Mouse (Mus musculus): ENCODE measurements around the gene Sln. TPM values are rescaled to one million over a fixed set of nuclear protein-coding genes. Genes with fewer than 3 reads are reported as not detected.

Sln gene
- not detected for polyA plus RNA-seq (2012; fragmentation: generic; extraction: Trizol)

- Histone ChIP-seq H3K4me2 (ENCODE audit: low read depth) (no peak within 1 kb of the TSS), H3K36me3 (ENCODE audit: control insufficient read depth, insufficient read depth) (no peaks in the 10 kb centered on the region), H3K79me2 (ENCODE audit: control insufficient read depth, insufficient read depth) (no peaks in the 10 kb centered on the region), H3ac (ENCODE audit: control insufficient read depth, insufficient read length) (no peak within 1 kb of the TSS), H3K4me3 (no peak within 1 kb of the TSS), H3K27me3 (ENCODE audit: control insufficient read depth, insufficient read depth, insufficient read length) (no peaks in the 10 kb centered on the region)
- no peak for TF ChIP-seq E2F4 (IDR thresholded peaks at IDR 0.05; ENCODE audit: insufficient read depth)
- no peak for TF ChIP-seq MAX (IDR thresholded peaks at IDR 0.05; ENCODE audit: low read depth)
- no peak for TF ChIP-seq POLR2A (IDR thresholded peaks at IDR 0.05; ENCODE audit: insufficient read length, low read depth)
- no peak for TF ChIP-seq REST (IDR thresholded peaks at IDR 0.05; ENCODE audit: insufficient read depth, insufficient read length)
- TF ChIP-seq MYOD1 (IDR thresholded peaks at IDR 0.05; ENCODE audit: control insufficient read depth in 1 of 3, insufficient read length in 2 of 3, low read depth in 2 of 3): no peak
- no peak for TF ChIP-seq TCF3 (IDR thresholded peaks at IDR 0.05; ENCODE audit: insufficient read length, low read depth)
- TF ChIP-seq CEBPB (IDR thresholded peaks at IDR 0.05; ENCODE audit: insufficient read depth, poor library complexity, severe bottlenecking): no peak
- no peak for TF ChIP-seq TCF12 (IDR thresholded peaks at IDR 0.05; ENCODE audit: insufficient read depth, poor library complexity, severe bottlenecking)
- TF ChIP-seq USF1 (IDR thresholded peaks at IDR 0.05; ENCODE audit: low read depth): no peak
Observed at GRCm38 (mm10) chr9:53849864-53850263, at the start of gene Sln. Gene Sln, plus strand, starts transcription at chr9:53850164.

- Histone ChIP-seq H3K27me3 (ENCODE audit: control insufficient read depth, insufficient read depth, insufficient read length) (no peaks in the 10 kb centered on the region), H3K36me3 (ENCODE audit: control insufficient read depth, insufficient read depth) (no peaks in the 10 kb centered on the region), H3K4me3 (no peak overlapping the region), H3K79me2 (ENCODE audit: control insufficient read depth, insufficient read depth) (no peaks in the 10 kb centered on the region), H3ac (ENCODE audit: control insufficient read depth, insufficient read length) (no peak overlapping the region), H3K4me2 (ENCODE audit: low read depth) (no peak overlapping the region)
- TF ChIP-seq MYOG (IDR thresholded peaks at IDR 0.05; ENCODE audit: control insufficient read depth in 1 of 3, insufficient read depth in 1 of 3, insufficient read length in 2 of 3, low read depth in 2 of 3): no peak
- TF ChIP-seq E2F4 (IDR thresholded peaks at IDR 0.05; ENCODE audit: insufficient read depth): no peak
- TF ChIP-seq MAX (IDR thresholded peaks at IDR 0.05; ENCODE audit: low read depth): no peak
- TF ChIP-seq USF1 (IDR thresholded peaks at IDR 0.05; ENCODE audit: low read depth): no peak
- no peak for TF ChIP-seq MYOD1 (IDR thresholded peaks at IDR 0.05; ENCODE audit: control insufficient read depth in 1 of 3, insufficient read length in 2 of 3, low read depth in 2 of 3)
- TF ChIP-seq SRF (IDR thresholded peaks at IDR 0.05; ENCODE audit: control insufficient read depth, insufficient read length, low read depth): no peak
- no peak for TF ChIP-seq POLR2A (IDR thresholded peaks at IDR 0.05; ENCODE audit: insufficient read length, low read depth)
- TF ChIP-seq POLR2AphosphoS2 (IDR thresholded peaks at IDR 0.05; ENCODE audit: insufficient read length, low read depth): no peak
- TF ChIP-seq TCF12 (IDR thresholded peaks at IDR 0.05; ENCODE audit: insufficient read depth, poor library complexity, severe bottlenecking): no peak
- no peak for TF ChIP-seq TCF3 (IDR thresholded peaks at IDR 0.05; ENCODE audit: insufficient read length, low read depth)
Observed at GRCm38 (mm10) chr9:53802921-53803320, 47.0 kb upstream of the Sln start.

- no peaks in the 10 kb centered on the region for H3K36me3 ChIP-seq (ENCODE audit: control insufficient read depth, insufficient read depth)
- no peak overlapping the region for H3K4me2 ChIP-seq (ENCODE audit: low read depth)
- H3ac ChIP-seq (ENCODE audit: control insufficient read depth, insufficient read length): no peak overlapping the region
- H3K79me2 ChIP-seq (ENCODE audit: control insufficient read depth, insufficient read depth): no peaks in the 10 kb centered on the region
- TF ChIP-seq MYOD1 (IDR thresholded peaks at IDR 0.05; ENCODE audit: control insufficient read depth in 1 of 3, insufficient read length in 2 of 3, low read depth in 2 of 3) (no peak), E2F4 (IDR thresholded peaks at IDR 0.05; ENCODE audit: insufficient read depth) (no peak), POLR2AphosphoS2 (IDR thresholded peaks at IDR 0.05; ENCODE audit: insufficient read length, low read depth) (no peak), CEBPB (IDR thresholded peaks at IDR 0.05; ENCODE audit: insufficient read depth, poor library complexity, severe bottlenecking) (no peak), REST (IDR thresholded peaks at IDR 0.05; ENCODE audit: insufficient read depth, insufficient read length) (no peak), TCF3 (IDR thresholded peaks at IDR 0.05; ENCODE audit: insufficient read length, low read depth) (no peak), TCF12 (IDR thresholded peaks at IDR 0.05; ENCODE audit: insufficient read depth, poor library complexity, severe bottlenecking) (no peak), SRF (IDR thresholded peaks at IDR 0.05; ENCODE audit: control insufficient read depth, insufficient read length, low read depth) (no peak), MYOG (IDR thresholded peaks at IDR 0.05; ENCODE audit: control insufficient read depth in 1 of 3, insufficient read depth in 1 of 3, insufficient read length in 2 of 3, low read depth in 2 of 3) (no peak), USF1 (IDR thresholded peaks at IDR 0.05; ENCODE audit: low read depth) (no peak), POLR2A (IDR thresholded peaks at IDR 0.05; ENCODE audit: insufficient read length, low read depth) (no peak), MAX (IDR thresholded peaks at IDR 0.05; ENCODE audit: low read depth) (no peak)
- no peak overlapping the region for H3K4me3 ChIP-seq
- no peaks in the 10 kb centered on the region for H3K27me3 ChIP-seq (ENCODE audit: control insufficient read depth, insufficient read depth, insufficient read length)
Observed at GRCm38 (mm10) chr9:53806496-53807086, 43.4 kb upstream of the Sln start.

- Histone ChIP-seq H3K27me3 (ENCODE audit: control insufficient read depth, insufficient read depth, insufficient read length) (no peaks in the 10 kb centered on the region), H3K79me2 (ENCODE audit: control insufficient read depth, insufficient read depth) (no peaks in the 10 kb centered on the region), H3K4me2 (ENCODE audit: low read depth) (no peak overlapping the region), H3ac (ENCODE audit: control insufficient read depth, insufficient read length) (no peak overlapping the region), H3K4me3 (no peak overlapping the region), H3K36me3 (ENCODE audit: control insufficient read depth, insufficient read depth) (no peaks in the 10 kb centered on the region)
- TF ChIP-seq MAX (IDR thresholded peaks at IDR 0.05; ENCODE audit: low read depth) (no peak), TCF3 (IDR thresholded peaks at IDR 0.05; ENCODE audit: insufficient read length, low read depth) (no peak), SRF (IDR thresholded peaks at IDR 0.05; ENCODE audit: control insufficient read depth, insufficient read length, low read depth) (no peak), MYOD1 (IDR thresholded peaks at IDR 0.05; ENCODE audit: control insufficient read depth in 1 of 3, insufficient read length in 2 of 3, low read depth in 2 of 3) (no peak), USF1 (IDR thresholded peaks at IDR 0.05; ENCODE audit: low read depth) (no peak), TCF12 (IDR thresholded peaks at IDR 0.05; ENCODE audit: insufficient read depth, poor library complexity, severe bottlenecking) (no peak), POLR2AphosphoS2 (IDR thresholded peaks at IDR 0.05; ENCODE audit: insufficient read length, low read depth) (no peak), REST (IDR thresholded peaks at IDR 0.05; ENCODE audit: insufficient read depth, insufficient read length) (no peak), POLR2A (IDR thresholded peaks at IDR 0.05; ENCODE audit: insufficient read length, low read depth) (no peak), E2F4 (IDR thresholded peaks at IDR 0.05; ENCODE audit: insufficient read depth) (no peak), MYOG (IDR thresholded peaks at IDR 0.05; ENCODE audit: control insufficient read depth in 1 of 3, insufficient read depth in 1 of 3, insufficient read length in 2 of 3, low read depth in 2 of 3) (no peak), CEBPB (IDR thresholded peaks at IDR 0.05; ENCODE audit: insufficient read depth, poor library complexity, severe bottlenecking) (no peak)
Observed at GRCm38 (mm10) chr9:53813418-53813817, 36.5 kb upstream of the Sln start.

Data from myocyte (in vitro differentiated cells).